Mouse (Mus musculus) limb, embryonic 12.5 days (tissue): ENCODE results near the gene Fgr. TPM values are rescaled to one million over a fixed set of nuclear protein-coding genes. Genes with fewer than 3 reads are reported as not detected.
A peak's percentile ranks its signal among the peaks of the same experiment; 100 is the strongest.

Source experiments
- ATAC-seq: fragments of 200-750 bp; cut with Nextera tagmentation; 2 replicates; pipeline ENCODE4 v1.8.0; 2017; ENCODE audit warnings: low read depth, moderate TSS enrichment; ENCODE audit not compliant: insufficient number of reproducible peaks, insufficient read depth, low FRiP score, low TSS enrichment
- H3K27ac ChIP-seq: fragments of 300-500 bp; sonication (generic); 2 replicates; pipeline ENCODE4 v1.5.1; 2016; ENCODE audit warnings: mild to moderate bottlenecking, moderate library complexity
- H3K27me3 ChIP-seq: fragments of 300-500 bp; sonication (generic); 2 replicates; pipeline ENCODE4 v1.6.1; 2016; ENCODE audit warnings: mild to moderate bottlenecking, moderate library complexity
- H3K36me3 ChIP-seq: fragments of 300-500 bp; sonication (generic); 2 replicates; pipeline ENCODE4 v1.6.1; 2016; ENCODE audit warnings: mild to moderate bottlenecking, moderate library complexity
- H3K4me1 ChIP-seq: fragments of 300-500 bp; sonication (generic); replicated peaks from 2 replicates; pipeline ENCODE4 v1.6.1; 2016
- H3K4me2 ChIP-seq: fragments of 300-500 bp; sonication (generic); 2 replicates; pipeline ENCODE4 v1.6.1; 2016; ENCODE audit warnings: mild to moderate bottlenecking, moderate library complexity
- H3K4me3 ChIP-seq: fragments of 300-500 bp; sonication (generic); replicated peaks from 2 replicates; pipeline ENCODE4 v1.5.1; 2016; ENCODE audit warnings: mild to moderate bottlenecking
- H3K9ac ChIP-seq: fragments of 300-500 bp; sonication (generic); replicated peaks from 2 replicates; pipeline ENCODE4 v1.6.1; 2016; ENCODE audit warnings: mild to moderate bottlenecking, moderate library complexity
- H3K9me3 ChIP-seq: fragments of 300-500 bp; sonication (generic); 2 replicates; pipeline ENCODE4 v1.6.1; 2016; ENCODE audit warnings: mild to moderate bottlenecking, moderate library complexity
- WGBS: fragments of 180-500 bp; shearing (Covaris S2); methylation state at CpG from one replicate; pipeline ENCODE4 v1.1.7; 2016; 5-methylcytosine and 5-hydroxymethylcytosine counted together
- polyA plus RNA-seq: library from polyadenylated mRNA; unstranded; fragments of >200 nt; fragmentation: Nextera tagmentation; extraction: Ambion mirVana; gene quantifications from 2 replicates; pipeline ENCODE4 v1.2.1, GENCODE M21; 2016

Gene Fgr
- polyA plus RNA-seq, 1 experiment from 2014 or later: 0.26 TPM

GRCm38 (mm10) chr4:133049071-133049920 is 75.4 kb downstream of the Fgr start:
- peak overlapping the region; percentile 35; the same call in 1 of the 2 replicates for H3K9ac ChIP-seq
- no peaks in the 10 kb centered on the region for H3K27me3 ChIP-seq
- peaks cover 100% of the 10 kb centered on the region for H3K4me1 ChIP-seq
- ATAC-seq: no peak
- 57% methylated on average over 19 of the region's 19 CpGs for WGBS
- peak overlapping the region; percentile 59 for H3K27ac ChIP-seq
- H3K4me3 ChIP-seq: no peak overlapping the region
- H3K9me3 ChIP-seq: no peaks in the 10 kb centered on the region
- 0 out of 2 replicates have a peak, but pooled peaks cover 11% of the 10 kb centered on the region for H3K36me3 ChIP-seq
- no peak overlapping the region; the same call in 1 of the 2 replicates for H3K4me2 ChIP-seq

- H3K4me3 ChIP-seq: no peak overlapping the region
- H3K4me1 ChIP-seq: peaks cover 100% of the 10 kb centered on the region
- peaks cover 18% of the 10 kb centered on the region for H3K36me3 ChIP-seq
- no peaks in the 10 kb centered on the region for H3K9me3 ChIP-seq
- no peak overlapping the region for H3K9ac ChIP-seq
- H3K27me3 ChIP-seq: no peaks in the 10 kb centered on the region
- WGBS: 70% methylated on average over 9 of the region's 9 CpGs
- H3K4me2 ChIP-seq: no peak overlapping the region
- ATAC-seq: no peak
- peak overlapping the region; percentile 59; the same call in 1 of the 2 replicates for H3K27ac ChIP-seq
Measured at GRCm38 (mm10) chr4:133050196-133050836, 76.4 kb downstream of the Fgr start.

GRCm38 (mm10) chr4:133050837-133051549 is 77.1 kb downstream of the Fgr start:
- Histone ChIP-seq H3K4me1 (peaks cover 100% of the 10 kb centered on the region), H3K9me3 (no peaks in the 10 kb centered on the region), H3K9ac (peak overlapping the region; percentile 49; the same call in 1 of the 2 replicates), H3K27ac (peak overlapping the region; percentile 91), H3K4me2 (peak overlapping the region; percentile 47), H3K36me3 (peaks cover 25% of the 10 kb centered on the region), H3K4me3 (0 out of 2 replicates have a peak overlapping the region, but pooled peaks have one; percentile 8), H3K27me3 (no peaks in the 10 kb centered on the region)
- 90% methylated on average over 6 of the region's 6 CpGs for WGBS
- no peak for ATAC-seq

DNA sequence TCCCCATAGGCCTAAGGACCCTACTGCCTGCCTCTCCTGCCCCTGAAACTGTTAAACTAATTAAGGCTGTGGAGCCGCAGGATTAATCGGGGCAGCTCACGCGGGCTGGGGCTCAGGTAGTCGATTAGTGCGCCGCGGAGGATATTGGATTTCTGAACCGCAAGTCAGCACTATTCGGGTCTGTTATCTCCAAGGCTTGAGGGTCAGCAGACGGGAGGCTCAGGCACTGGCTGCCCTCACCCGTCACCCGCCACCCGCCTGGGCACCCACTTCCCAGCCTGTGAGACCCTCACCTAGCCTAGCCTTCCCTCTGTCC is 77.6 kb downstream of the Fgr start:
- H3K9me3 ChIP-seq: no peaks in the 10 kb centered on the region
- 25% methylated on average over 14 of the region's 14 CpGs for WGBS
- no peaks in the 10 kb centered on the region for H3K27me3 ChIP-seq
- peak overlapping the region; percentile 49 for H3K9ac ChIP-seq
- ATAC-seq: no peak
- H3K4me2 ChIP-seq: peak overlapping the region; percentile 47
- peaks cover 100% of the 10 kb centered on the region for H3K4me1 ChIP-seq
- peak overlapping the region; percentile 8; the same call in 1 of the 2 replicates for H3K4me3 ChIP-seq
- peaks cover 26% of the 10 kb centered on the region for H3K36me3 ChIP-seq
- peak overlapping the region; percentile 91 for H3K27ac ChIP-seq

Other genes starting within 250 kb of the Fgr start
- 4.3 and 5.0 TPM in 2 replicates for gene Xkr8, start 241.5 kb upstream of the Fgr start, polyA plus RNA-seq
- gene Smpdl3b, start 216.8 kb upstream of the Fgr start, polyA plus RNA-seq: 5.8 and 6.4 TPM in 2 replicates
- 146 and 156 TPM in 2 replicates for gene Rpa2, start 205.8 kb upstream of the Fgr start, polyA plus RNA-seq
- gene Themis2, start 177.7 kb upstream of the Fgr start, polyA plus RNA-seq: 0.24 and 0.69 TPM in 2 replicates
- 62.1 and 68.5 TPM in 2 replicates for gene Ppp1r8, start 130.9 kb upstream of the Fgr start, polyA plus RNA-seq
- gene Stx12, start 89.6 kb upstream of the Fgr start, polyA plus RNA-seq: 61.1 and 62.8 TPM in 2 replicates
- 25.8 and 31.7 TPM in 2 replicates for gene Fam76a, start 51.5 kb upstream of the Fgr start, polyA plus RNA-seq
- 13.2 and 14.5 TPM in 2 replicates for gene Ahdc1, start 37.2 kb downstream of the Fgr start, polyA plus RNA-seq
- gene Wasf2, start 156.4 kb downstream of the Fgr start, polyA plus RNA-seq: 73.8 and 81.6 TPM in 2 replicates
- gene Cd164l2, start 238.0 kb downstream of the Fgr start, polyA plus RNA-seq: 3.2 and 4.6 TPM in 2 replicates
- gene Gpr3, start 238.4 kb downstream of the Fgr start, polyA plus RNA-seq: 0.24 and 0.58 TPM in 2 replicates